Mouse (Mus musculus): ENCODE data around the gene Scnn1b. TPM values are rescaled to one million over a fixed set of nuclear protein-coding genes. Genes with fewer than 3 reads are reported as not detected.

The Scnn1b gene
- polyA plus RNA-seq, 1 experiment = not detected

DNA sequence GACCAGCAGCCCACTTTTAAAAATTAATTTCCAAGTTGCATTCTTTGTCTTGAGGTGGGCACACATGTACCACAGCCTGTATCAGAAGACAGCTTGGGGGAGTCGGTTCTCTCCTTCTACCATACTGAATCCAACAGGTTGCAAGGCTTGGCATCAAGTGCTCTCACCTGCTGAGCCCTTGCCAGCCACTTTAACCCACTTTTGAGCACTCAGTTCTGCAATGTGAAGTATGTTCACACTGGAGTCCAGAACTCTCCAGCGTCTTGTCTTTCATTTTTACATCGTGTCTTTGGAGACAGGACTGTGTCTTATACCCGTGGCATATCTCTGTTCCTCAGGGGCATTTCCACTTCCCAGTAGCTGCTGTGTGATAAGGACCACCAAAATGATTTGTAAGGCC is 15.4 kb downstream of the Scnn1b start:
- 80% methylated on average over 4 of the region's 4 CpGs for WGBS

DNA sequence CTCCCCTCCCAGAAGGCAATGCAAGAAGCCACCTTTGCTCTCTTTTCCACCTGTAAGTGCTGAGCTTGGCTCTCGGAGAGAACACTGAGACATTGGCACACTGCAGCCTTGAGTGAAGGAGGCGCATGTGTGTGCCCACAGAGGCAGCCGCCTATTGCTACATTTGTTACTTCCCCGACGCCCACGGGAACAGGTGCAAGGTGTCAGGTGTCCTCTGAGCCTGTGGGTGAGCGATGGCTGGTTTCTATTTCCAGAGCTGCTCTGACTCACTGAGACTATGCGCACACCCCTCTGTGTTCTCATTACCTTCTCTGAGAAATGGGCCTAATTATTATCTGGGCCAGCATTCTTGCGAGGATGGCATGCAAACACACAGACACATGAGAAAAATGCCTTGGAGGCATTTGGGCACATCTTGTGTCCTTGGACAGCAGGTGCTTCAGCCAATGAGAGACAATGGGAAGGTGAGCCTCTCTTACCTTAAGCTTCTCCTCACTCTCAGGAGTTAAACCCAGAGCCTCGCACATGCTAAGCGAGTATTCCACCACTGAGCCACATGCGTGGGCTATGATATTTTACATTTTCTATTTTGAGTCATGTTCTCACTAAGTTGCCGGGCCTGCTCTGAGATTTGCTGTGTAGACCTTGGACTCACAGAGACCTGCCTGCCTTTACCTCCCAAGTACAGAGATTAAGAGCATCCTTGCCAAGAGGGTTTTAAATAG is 26.0 kb downstream of the Scnn1b start:
- 75% methylated on average over 13 of the region's 13 CpGs for WGBS
- H3K27me3 ChIP-seq (ENCODE audit: control insufficient read depth, insufficient read depth, low read length) = no peaks in the 10 kb centered on the region
- H3K4me3 ChIP-seq (ENCODE audit: extremely low read depth, insufficient read depth, insufficient read length) = no peak overlapping the region
- no peaks in the 10 kb centered on the region for H3K4me1 ChIP-seq (ENCODE audit: control insufficient read depth, insufficient read depth, insufficient read length)
- no peak overlapping the region for H3K27ac ChIP-seq (ENCODE audit: insufficient read depth, low read length)
- no peak for DNase-seq (ENCODE audit: low read depth in 1 of 2, low spot score in 2 of 2)
- H3K36me3 ChIP-seq (ENCODE audit: control insufficient read depth, insufficient read depth, low read length) = no peaks in the 10 kb centered on the region
- TF ChIP-seq CTCF (IDR thresholded peaks at IDR 0.05; ENCODE audit: extremely low read depth, insufficient read depth, insufficient read length, insufficient replicate concordance) (no peak), POLR2A (IDR thresholded peaks at IDR 0.05; ENCODE audit: low read depth, low read length) (no peak)

More for the DNA sequence above, 15.4 kb downstream of the Scnn1b start:
- H3K27me3 ChIP-seq (ENCODE audit: control insufficient read depth, insufficient read depth, low read length) = no peaks in the 10 kb centered on the region
- H3K4me1 ChIP-seq (ENCODE audit: control insufficient read depth, insufficient read depth, insufficient read length) = no peaks in the 10 kb centered on the region
- H3K36me3 ChIP-seq (ENCODE audit: control insufficient read depth, insufficient read depth, low read length) = no peaks in the 10 kb centered on the region
- no peak for DNase-seq (ENCODE audit: low read depth in 1 of 2, low spot score in 2 of 2)
- no peak overlapping the region for H3K4me3 ChIP-seq (ENCODE audit: extremely low read depth, insufficient read depth, insufficient read length)
- TF ChIP-seq POLR2A (IDR thresholded peaks at IDR 0.05; ENCODE audit: low read depth, low read length) (no peak), CTCF (IDR thresholded peaks at IDR 0.05; ENCODE audit: extremely low read depth, insufficient read depth, insufficient read length, insufficient replicate concordance) (no peak)
- no peak overlapping the region for H3K27ac ChIP-seq (ENCODE audit: insufficient read depth, low read length)

DNA sequence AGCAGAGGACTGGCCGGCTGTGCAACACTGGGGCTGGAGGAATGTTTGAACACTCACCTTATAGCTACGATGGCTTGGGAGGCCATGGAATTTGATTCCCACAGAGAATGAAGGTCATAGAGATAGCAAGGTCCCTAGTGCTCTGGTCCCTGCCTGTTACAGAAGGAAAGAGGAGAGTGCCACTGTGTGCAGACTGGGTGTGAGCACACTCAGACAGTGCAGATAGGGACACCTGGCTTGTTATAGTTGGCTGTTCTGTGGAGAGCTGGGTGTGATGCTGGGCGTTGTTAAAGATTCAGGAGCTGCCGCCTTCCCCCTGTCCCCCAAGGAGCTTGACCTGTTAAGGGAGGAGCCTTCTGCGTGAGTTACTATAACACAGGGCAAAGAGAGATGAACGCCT is 31.9 kb downstream of the Scnn1b start:
- no peaks in the 10 kb centered on the region for H3K36me3 ChIP-seq (ENCODE audit: control insufficient read depth, insufficient read depth, low read length)
- no peak overlapping the region for H3K27ac ChIP-seq (ENCODE audit: insufficient read depth, low read length)
- WGBS = 66% methylated on average over 6 of the region's 6 CpGs
- no peak for DNase-seq (ENCODE audit: low read depth in 1 of 2, low spot score in 2 of 2)
- no peaks in the 10 kb centered on the region for H3K27me3 ChIP-seq (ENCODE audit: control insufficient read depth, insufficient read depth, low read length)
- no peaks in the 10 kb centered on the region for H3K4me1 ChIP-seq (ENCODE audit: control insufficient read depth, insufficient read depth, insufficient read length)
- no peak overlapping the region for H3K4me3 ChIP-seq (ENCODE audit: extremely low read depth, insufficient read depth, insufficient read length)
- no peak for TF ChIP-seq CTCF (IDR thresholded peaks at IDR 0.05; ENCODE audit: extremely low read depth, insufficient read depth, insufficient read length, insufficient replicate concordance)
- TF ChIP-seq POLR2A (IDR thresholded peaks at IDR 0.05; ENCODE audit: low read depth, low read length) = no peak

DNA sequence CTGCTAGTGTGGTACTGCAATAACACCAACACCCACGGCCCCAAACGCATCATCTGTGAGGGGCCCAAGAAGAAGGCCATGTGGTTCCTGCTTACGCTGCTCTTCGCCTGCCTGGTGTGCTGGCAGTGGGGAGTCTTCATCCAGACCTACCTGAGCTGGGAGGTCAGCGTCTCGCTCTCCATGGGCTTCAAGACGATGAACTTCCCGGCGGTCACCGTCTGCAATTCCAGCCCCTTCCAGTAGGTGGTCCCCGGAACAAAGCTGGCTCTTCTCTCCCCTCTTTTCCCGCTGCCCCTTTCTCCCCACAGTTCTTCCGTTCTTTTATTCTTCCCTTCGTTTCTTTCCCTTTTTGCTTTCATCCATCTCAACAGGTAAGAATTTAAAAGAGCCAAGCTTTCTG is 34.5 kb downstream of the Scnn1b start:
- peak in 1 of 2 experiments; percentile 15 for DNase-seq (ENCODE audit: low read depth in 1 of 2, low spot score in 2 of 2)
- no peak overlapping the region for H3K27ac ChIP-seq (ENCODE audit: insufficient read depth, low read length)
- H3K27me3 ChIP-seq (ENCODE audit: control insufficient read depth, insufficient read depth, low read length) = no peaks in the 10 kb centered on the region
- H3K4me1 ChIP-seq (ENCODE audit: control insufficient read depth, insufficient read depth, insufficient read length) = no peaks in the 10 kb centered on the region
- TF ChIP-seq POLR2A (IDR thresholded peaks at IDR 0.05; ENCODE audit: low read depth, low read length) (no peak), CTCF (IDR thresholded peaks at IDR 0.05; ENCODE audit: extremely low read depth, insufficient read depth, insufficient read length, insufficient replicate concordance) (peak; percentile 43; the same call in 1 of the 2 replicates)
- H3K4me3 ChIP-seq (ENCODE audit: extremely low read depth, insufficient read depth, insufficient read length) = no peak overlapping the region
- no peaks in the 10 kb centered on the region for H3K36me3 ChIP-seq (ENCODE audit: control insufficient read depth, insufficient read depth, low read length)
- 16% methylated on average over 14 of the region's 14 CpGs for WGBS

DNA sequence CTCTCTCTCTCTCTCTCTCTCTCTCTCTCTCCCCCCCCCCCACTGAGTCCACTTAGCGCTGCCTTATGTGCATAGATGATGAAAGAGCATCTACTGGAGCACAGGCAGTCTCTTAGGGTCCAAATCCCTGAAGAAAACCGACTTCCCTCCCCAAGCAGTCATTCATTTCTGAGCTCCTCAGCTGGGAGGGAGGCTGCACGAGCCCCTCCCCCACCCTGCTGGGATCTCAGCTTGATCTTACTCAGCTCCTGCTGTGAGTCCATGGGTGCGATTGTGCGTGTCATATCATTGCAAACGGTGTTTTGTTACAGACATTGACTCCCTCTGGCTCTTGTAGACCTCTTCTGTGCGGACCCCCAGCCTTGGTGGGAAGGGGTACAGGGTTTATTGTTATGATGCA is 35.1 kb downstream of the Scnn1b start:
- H3K27ac ChIP-seq (ENCODE audit: insufficient read depth, low read length) = no peak overlapping the region
- DNase-seq (ENCODE audit: low read depth in 1 of 2, low spot score in 2 of 2) = no peak
- 19% methylated on average over 7 of the region's 7 CpGs for WGBS
- no peak overlapping the region for H3K4me3 ChIP-seq (ENCODE audit: extremely low read depth, insufficient read depth, insufficient read length)
- no peak for TF ChIP-seq POLR2A (IDR thresholded peaks at IDR 0.05; ENCODE audit: low read depth, low read length)
- TF ChIP-seq CTCF (IDR thresholded peaks at IDR 0.05; ENCODE audit: extremely low read depth, insufficient read depth, insufficient read length, insufficient replicate concordance) = no peak
- no peaks in the 10 kb centered on the region for H3K36me3 ChIP-seq (ENCODE audit: control insufficient read depth, insufficient read depth, low read length)
- H3K27me3 ChIP-seq (ENCODE audit: control insufficient read depth, insufficient read depth, low read length) = no peaks in the 10 kb centered on the region
- H3K4me1 ChIP-seq (ENCODE audit: control insufficient read depth, insufficient read depth, insufficient read length) = no peaks in the 10 kb centered on the region

DNA sequence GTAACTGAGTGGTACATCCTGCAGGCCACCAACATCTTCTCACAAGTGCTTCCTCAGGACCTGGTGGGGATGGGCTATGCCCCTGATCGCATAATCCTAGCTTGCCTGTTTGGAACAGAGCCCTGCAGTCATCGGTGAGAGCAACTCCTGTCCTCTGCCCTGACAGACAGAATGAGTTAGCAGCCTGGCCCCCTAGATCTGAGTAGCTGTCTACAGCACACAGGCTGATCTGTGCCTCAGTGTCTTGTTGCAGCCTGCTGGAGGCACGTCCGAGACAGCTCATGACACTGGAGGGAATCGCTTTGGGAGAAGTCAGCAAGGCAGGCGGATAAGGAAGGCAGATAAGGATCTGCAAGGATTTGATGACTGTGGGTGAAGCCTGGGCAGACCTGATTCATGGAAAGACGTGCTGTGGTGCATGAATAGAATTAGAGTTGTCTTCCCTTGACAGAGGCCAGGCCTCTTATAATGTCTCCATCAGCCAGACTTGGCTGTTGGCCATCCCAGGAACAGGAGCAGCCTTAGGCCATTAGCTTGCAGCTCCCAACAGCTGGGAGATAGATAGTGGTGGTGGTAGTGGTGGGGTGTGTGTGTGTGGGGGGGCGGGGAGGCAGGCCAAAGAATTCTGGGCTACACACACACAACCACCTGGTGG is 38.0 kb downstream of the Scnn1b start:
- H3K27ac ChIP-seq (ENCODE audit: insufficient read depth, low read length) = no peak overlapping the region
- 84% methylated on average over 8 of the region's 8 CpGs for WGBS
- H3K27me3 ChIP-seq (ENCODE audit: control insufficient read depth, insufficient read depth, low read length) = no peaks in the 10 kb centered on the region
- TF ChIP-seq CTCF (IDR thresholded peaks at IDR 0.05; ENCODE audit: extremely low read depth, insufficient read depth, insufficient read length, insufficient replicate concordance) (no peak), POLR2A (IDR thresholded peaks at IDR 0.05; ENCODE audit: low read depth, low read length) (no peak)
- H3K36me3 ChIP-seq (ENCODE audit: control insufficient read depth, insufficient read depth, low read length) = no peaks in the 10 kb centered on the region
- no peaks in the 10 kb centered on the region for H3K4me1 ChIP-seq (ENCODE audit: control insufficient read depth, insufficient read depth, insufficient read length)
- DNase-seq (ENCODE audit: low read depth in 1 of 2, low spot score in 2 of 2) = no peak
- H3K4me3 ChIP-seq (ENCODE audit: extremely low read depth, insufficient read depth, insufficient read length) = no peak overlapping the region

DNA sequence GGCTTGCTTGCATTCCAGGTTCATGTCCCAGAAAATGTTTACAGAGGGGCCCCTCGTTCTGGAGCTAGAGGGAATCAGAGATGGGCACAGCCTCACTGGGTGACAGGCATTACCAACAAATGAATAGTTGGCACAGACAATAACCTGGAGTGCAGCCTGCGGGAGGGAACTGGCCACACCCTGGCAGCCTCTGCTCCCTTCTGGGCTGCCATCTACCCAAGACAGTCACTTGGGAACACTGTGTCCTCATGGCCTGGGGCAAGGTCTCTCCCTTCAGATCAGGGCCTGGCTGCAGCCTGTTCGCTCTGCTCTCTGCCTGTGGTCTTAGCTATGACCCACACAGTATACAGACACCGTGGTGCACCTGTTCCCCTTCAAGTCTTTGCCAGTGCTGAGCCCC is 42.0 kb downstream of the Scnn1b start:
- TF ChIP-seq CTCF (IDR thresholded peaks at IDR 0.05; ENCODE audit: extremely low read depth, insufficient read depth, insufficient read length, insufficient replicate concordance) = no peak
- no peak for TF ChIP-seq POLR2A (IDR thresholded peaks at IDR 0.05; ENCODE audit: low read depth, low read length)
- Histone ChIP-seq H3K36me3 (ENCODE audit: control insufficient read depth, insufficient read depth, low read length) (no peaks in the 10 kb centered on the region), H3K4me1 (ENCODE audit: control insufficient read depth, insufficient read depth, insufficient read length) (no peaks in the 10 kb centered on the region), H3K4me3 (ENCODE audit: extremely low read depth, insufficient read depth, insufficient read length) (no peak overlapping the region), H3K27ac (ENCODE audit: insufficient read depth, low read length) (no peak overlapping the region), H3K27me3 (ENCODE audit: control insufficient read depth, insufficient read depth, low read length) (no peaks in the 10 kb centered on the region)
- no peak for DNase-seq (ENCODE audit: low read depth in 1 of 2, low spot score in 2 of 2)
- 77% methylated on average over 4 of the region's 4 CpGs for WGBS
